Mouse (Mus musculus) layer of hippocampus, adult 11-12 months (tissue): ENCODE measurements around the gene Ugt2a2.
"Not testable (repeated sequence)": the region's sequence is repeated elsewhere in the genome, so short reads cannot be mapped to it uniquely, and the experiment has no call there.

Source experiments
- DNase-seq: peaks from one replicate; pipeline ENCODE4 v3.0.0; 2022; ENCODE audit warnings: low spot score

Gene Ugt2a2

GRCm38 (mm10) chr5:87482160-87482559 lies at the start of gene Ugt2a2:
Ugt2a2 (minus strand) TSS chr5:87482260.
- DNase-seq = no peak

GRCm38 (mm10) chr5:87523561-87523960 lies 41.5 kb upstream of the Ugt2a2 start:
- DNase-seq = not testable (repeated sequence)

- DNase-seq = no peak
Measured at GRCm38 (mm10) chr5:87505776-87506458, 23.9 kb upstream of the Ugt2a2 start.

- no peak for DNase-seq
Measured at GRCm38 (mm10) chr5:87502687-87503086, 20.6 kb upstream of the Ugt2a2 start.

- DNase-seq = no peak
Measured at GRCm38 (mm10) chr5:87499341-87499740, 17.3 kb upstream of the Ugt2a2 start.

- no peak for DNase-seq
Measured at GRCm38 (mm10) chr5:87498936-87499335, 16.9 kb upstream of the Ugt2a2 start.

GRCm38 (mm10) chr5:87490771-87491170 lies 8.7 kb upstream of the Ugt2a2 start, which contains the start of gene Ugt2a1:
Ugt2a1 (minus strand) TSS chr5:87490871.
- no peak for DNase-seq

- not testable (repeated sequence) for DNase-seq
Measured at GRCm38 (mm10) chr5:87486706-87487105, 4.6 kb upstream of the Ugt2a2 start, which contains the start of gene Gm43638. Gm43638 (minus strand) TSS chr5:87486806.

- DNase-seq = no peak
Measured at GRCm38 (mm10) chr5:87458810-87459209, 23.2 kb downstream of the Ugt2a2 start.

GRCm38 (mm10) chr5:87457701-87458100 lies 24.4 kb downstream of the Ugt2a2 start:
- DNase-seq = no peak

- no peak for DNase-seq
Measured at GRCm38 (mm10) chr5:87456216-87456850, 25.7 kb downstream of the Ugt2a2 start.

- no peak for DNase-seq
Measured at GRCm38 (mm10) chr5:87455519-87455918, 26.5 kb downstream of the Ugt2a2 start.

GRCm38 (mm10) chr5:87452514-87452913 lies 29.5 kb downstream of the Ugt2a2 start:
- not testable (repeated sequence) for DNase-seq

- peak; percentile 6 for DNase-seq
Measured at GRCm38 (mm10) chr5:87436264-87436663, 45.8 kb downstream of the Ugt2a2 start.

- DNase-seq = no peak
Measured at GRCm38 (mm10) chr5:87425676-87426075, 56.4 kb downstream of the Ugt2a2 start.

- DNase-seq = not testable (repeated sequence)
Measured at GRCm38 (mm10) chr5:87424041-87424440, 58.0 kb downstream of the Ugt2a2 start, which contains the start of gene Ugt2b38. Ugt2b38 (minus strand) TSS chr5:87424203.
